In genomic region chr11:80313944-80314343, GRCm38 (mm10) we compare ENCODE assay signal across 14 mouse cellular contexts.
"Had no signal": no experiment of that assay in that cellular context is flagged by ENCODE, and none has a peak within 500 bp of the region (broad histone marks: within the 10 kb centered on the region; RNA-seq: fewer than 3 reads in every experiment).

No protein-coding gene starts in this region.

- H3K9ac ChIP-seq: kidney, embryonic 15.5 days; limb, embryonic 15.5 days; liver, embryonic 12.5 days; lung, embryonic 14.5 days; midbrain, embryonic 15.5 days; stomach, embryonic 15.5 days had no signal

- H3K27me3 ChIP-seq: midbrain, embryonic 15.5 days; stomach, embryonic 15.5 days had no signal

- H3K4me3 ChIP-seq: kidney, embryonic 15.5 days; limb, embryonic 15.5 days; liver, embryonic 12.5 days; midbrain, embryonic 15.5 days; stomach, embryonic 15.5 days had no signal

- H3K4me2 ChIP-seq: kidney, embryonic 15.5 days; limb, embryonic 15.5 days; liver, embryonic 12.5 days; lung, embryonic 14.5 days; midbrain, embryonic 15.5 days; stomach, embryonic 15.5 days had no signal

- H3K27ac ChIP-seq: kidney, embryonic 15.5 days; limb, embryonic 15.5 days; liver, embryonic 12.5 days; midbrain, embryonic 15.5 days; stomach, embryonic 15.5 days had no signal

- H3K4me1 ChIP-seq: limb, embryonic 15.5 days; liver, embryonic 12.5 days; stomach, embryonic 15.5 days had no signal

- DNase-seq: kidney, adult 2 months; kidney, postnatal 25 days; layer of hippocampus, postnatal 36 days; lung, embryonic 14.5 days; lung, postnatal 10 days; lung, postnatal 4 days; retina, postnatal 1 day; thymus, adult 2 months; thymus, postnatal 25 days had no signal

- H3K9me3 ChIP-seq: kidney, embryonic 15.5 days; limb, embryonic 15.5 days; liver, embryonic 12.5 days; midbrain, embryonic 15.5 days; stomach, embryonic 15.5 days had no signal

- H3K36me3 ChIP-seq: kidney, embryonic 15.5 days; limb, embryonic 15.5 days; liver, embryonic 12.5 days; midbrain, embryonic 15.5 days; stomach, embryonic 15.5 days had no signal

- ATAC-seq: liver, embryonic 12.5 days; midbrain, embryonic 15.5 days had no signal
